Mouse (Mus musculus) C2C12 (cell line): ENCODE measurements around the gene Tfcp2l1. TPM values are rescaled to one million over a fixed set of nuclear protein-coding genes. Genes with fewer than 3 reads are reported as not detected.

Experiments used
- H3K27me3 ChIP-seq: one replicate; pipeline ENCODE4 v1.6.1; 2011; ENCODE audit not compliant: control insufficient read depth, insufficient read depth, insufficient read length
- H3K36me3 ChIP-seq: one replicate; pipeline ENCODE4 v1.6.1; 2011; ENCODE audit not compliant: control insufficient read depth, insufficient read depth
- H3K4me3 ChIP-seq: one replicate; pipeline ENCODE4 v1.5.1; 2011; ENCODE audit warnings: mild to moderate bottlenecking, control low read depth; ENCODE audit not compliant: poor library complexity, insufficient read depth, severe bottlenecking
- H3K79me2 ChIP-seq: one replicate; pipeline ENCODE4 v1.6.1; 2011; ENCODE audit not compliant: control insufficient read depth, insufficient read depth
- H3K79me3 ChIP-seq: one replicate; pipeline ENCODE4 v1.6.1; 2011; ENCODE audit warnings: low read depth, control low read depth
- H3ac ChIP-seq: one replicate; pipeline ENCODE3; 2011; ENCODE audit warnings: low read depth; ENCODE audit not compliant: control insufficient read depth, insufficient read length
- CEBPB ChIP-seq: IDR thresholded peaks from one replicate; pipeline ENCODE4 v1.6.1; 2011; ENCODE audit warnings: low read depth, mild to moderate bottlenecking, control low read depth, moderate library complexity
- CTCF ChIP-seq: IDR thresholded peaks from one replicate; pipeline ENCODE4 v1.5.1; 2011; ENCODE audit not compliant: control insufficient read depth, insufficient read depth, insufficient read length
- FOSL1 ChIP-seq: IDR thresholded peaks from one replicate; pipeline ENCODE4 v1.8.0; 2011; ENCODE audit warnings: mild to moderate bottlenecking, low read length; ENCODE audit not compliant: poor library complexity, insufficient read depth, severe bottlenecking
- MAX ChIP-seq: IDR thresholded peaks from one replicate; pipeline ENCODE4 v1.6.1; 2011; ENCODE audit warnings: mild to moderate bottlenecking, control low read depth
- MYOD1 ChIP-seq: IDR thresholded peaks from one replicate; pipeline ENCODE4 v1.6.1; 2011; ENCODE audit warnings: low read depth; ENCODE audit not compliant: control insufficient read depth, insufficient read length
- MYOG ChIP-seq: IDR thresholded peaks from one replicate; pipeline ENCODE4 v1.6.1; 2011; ENCODE audit not compliant: control insufficient read depth, insufficient read length; ENCODE audit errors: extremely low read depth
- USF1 ChIP-seq: IDR thresholded peaks from one replicate; pipeline ENCODE4 v1.6.1; 2011; ENCODE audit warnings: low read depth, mild to moderate bottlenecking, control low read depth, moderate library complexity
- polyA plus RNA-seq: library from polyadenylated mRNA; unstranded; fragments of >200 nt; fragmentation: generic; extraction: Trizol; gene quantifications from one replicate; pipeline ENCODE4 v1.2.1, GENCODE M21; 2012; ENCODE audit warnings: missing spikeins

Tfcp2l1 gene
- polyA plus RNA-seq, 1 experiment = 0.09 TPM

DNA sequence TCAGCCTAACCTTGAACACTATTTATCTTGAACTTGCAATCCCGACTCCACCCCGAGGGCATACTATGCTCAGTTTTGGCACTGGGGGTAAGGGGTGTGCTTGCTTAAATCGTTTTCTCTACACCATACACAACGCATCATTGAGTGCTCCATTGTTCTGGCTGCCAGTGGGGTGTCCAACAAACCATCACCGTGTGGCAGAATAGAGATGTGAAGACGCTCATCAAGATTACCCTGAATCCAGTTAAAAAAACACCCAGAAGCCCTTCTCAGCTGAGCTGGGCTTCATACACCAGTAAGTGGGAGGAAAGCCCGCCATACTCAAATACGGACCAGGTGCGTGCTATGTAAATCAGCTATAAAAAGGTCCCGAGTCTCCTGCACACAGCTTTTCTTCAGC lies 60.0 kb downstream of the Tfcp2l1 start:
- TF ChIP-seq CTCF = no peak
- no peak for TF ChIP-seq MYOD1
- TF ChIP-seq CEBPB = no peak
- Histone ChIP-seq H3K4me3 (no peak overlapping the region), H3K36me3 (no peaks in the 10 kb centered on the region), H3K79me3 (no peaks in the 10 kb centered on the region), H3ac (no peak overlapping the region), H3K79me2 (no peaks in the 10 kb centered on the region), H3K27me3 (peaks cover 6% of the 10 kb centered on the region)

- H3K4me3 ChIP-seq = no peak overlapping the region
- H3K27me3 ChIP-seq = peaks cover 4% of the 10 kb centered on the region
- H3K79me3 ChIP-seq = no peaks in the 10 kb centered on the region
- TF ChIP-seq CEBPB = no peak
- TF ChIP-seq FOSL1 = no peak
- TF ChIP-seq MYOD1 = no peak
- no peak for TF ChIP-seq MAX
- TF ChIP-seq CTCF = no peak
- no peak for TF ChIP-seq MYOG
- no peak for TF ChIP-seq USF1
- no peak overlapping the region for H3ac ChIP-seq
- H3K79me2 ChIP-seq = no peaks in the 10 kb centered on the region
- no peaks in the 10 kb centered on the region for H3K36me3 ChIP-seq
Observed at GRCm38 (mm10) chr1:118689830-118690229, 62.1 kb downstream of the Tfcp2l1 start.

- no peaks in the 10 kb centered on the region for H3K79me2 ChIP-seq
Observed at GRCm38 (mm10) chr1:118694436-118694835, 66.7 kb downstream of the Tfcp2l1 start.

DNA sequence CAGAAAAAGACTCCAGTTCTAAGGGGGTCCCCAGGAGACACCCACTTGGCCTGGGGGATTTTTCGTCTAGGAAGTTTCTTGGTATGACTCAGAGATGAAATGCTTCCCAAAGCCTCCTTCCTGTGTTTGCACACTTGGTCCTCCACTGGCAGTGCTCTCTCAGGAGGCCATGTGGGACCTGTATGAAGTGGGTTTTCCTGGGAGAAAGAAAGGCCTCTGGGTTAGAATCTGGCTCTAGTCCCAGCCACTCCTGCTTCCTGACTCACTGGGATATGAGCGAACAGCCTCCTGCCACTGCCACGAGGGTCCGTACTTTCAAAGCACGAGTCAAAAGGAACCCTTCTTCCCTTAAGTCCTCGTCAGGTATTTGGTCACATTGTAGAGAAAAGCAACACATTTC lies 70.2 kb downstream of the Tfcp2l1 start:
- no peak overlapping the region for H3K4me3 ChIP-seq
- no peak for TF ChIP-seq CTCF
- TF ChIP-seq FOSL1 = no peak
- no peak for TF ChIP-seq CEBPB
- TF ChIP-seq USF1 = no peak
- TF ChIP-seq MYOD1 = no peak
- no peak for TF ChIP-seq MAX
- no peak for TF ChIP-seq MYOG
- no peak overlapping the region for H3ac ChIP-seq
- no peaks in the 10 kb centered on the region for H3K36me3 ChIP-seq
- H3K27me3 ChIP-seq = no peaks in the 10 kb centered on the region
- H3K79me3 ChIP-seq = no peaks in the 10 kb centered on the region
- H3K79me2 ChIP-seq = no peaks in the 10 kb centered on the region

More at GRCm38 (mm10) chr1:118694436-118694835, 66.7 kb downstream of the Tfcp2l1 start:
- H3K36me3 ChIP-seq = no peaks in the 10 kb centered on the region
- H3K79me3 ChIP-seq = no peaks in the 10 kb centered on the region
- no peak overlapping the region for H3ac ChIP-seq
- H3K27me3 ChIP-seq = no peaks in the 10 kb centered on the region
- H3K4me3 ChIP-seq = no peak overlapping the region
- TF ChIP-seq MYOG (no peak), FOSL1 (no peak), MYOD1 (no peak), CTCF (no peak), USF1 (no peak), MAX (no peak), CEBPB (no peak)

- Histone ChIP-seq H3K36me3 (no peaks in the 10 kb centered on the region), H3K79me3 (no peaks in the 10 kb centered on the region), H3K79me2 (no peaks in the 10 kb centered on the region), H3K4me3 (no peak overlapping the region), H3ac (no peak overlapping the region), H3K27me3 (no peaks in the 10 kb centered on the region)
- TF ChIP-seq MYOD1 (no peak), USF1 (no peak), MAX (no peak), CTCF (no peak), MYOG (no peak), FOSL1 (no peak), CEBPB (no peak)
Observed at GRCm38 (mm10) chr1:118699118-118699890, 71.6 kb downstream of the Tfcp2l1 start.

DNA sequence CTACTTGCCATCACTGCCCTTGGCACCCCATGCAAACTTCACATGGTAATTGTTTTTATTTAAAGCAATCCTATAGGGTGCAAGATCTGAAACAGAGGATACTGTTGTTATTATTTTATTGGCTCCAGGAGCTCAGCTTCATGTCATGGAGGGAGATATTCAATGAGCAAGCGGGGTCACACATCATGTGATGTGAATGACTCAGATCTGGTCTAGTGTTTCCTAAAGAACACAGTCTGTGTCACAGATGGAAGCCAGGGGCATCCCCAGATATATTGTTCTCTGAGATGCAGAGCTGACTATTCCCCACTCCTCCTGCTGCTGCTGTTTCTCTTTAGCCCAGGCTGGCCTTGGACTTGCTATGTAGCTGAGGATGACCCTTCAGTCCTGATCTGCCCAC lies 72.2 kb downstream of the Tfcp2l1 start:
- Histone ChIP-seq H3ac (no peak overlapping the region), H3K4me3 (no peak overlapping the region), H3K79me2 (no peaks in the 10 kb centered on the region), H3K36me3 (no peaks in the 10 kb centered on the region), H3K27me3 (peaks cover 2% of the 10 kb centered on the region), H3K79me3 (no peaks in the 10 kb centered on the region)
- TF ChIP-seq FOSL1 = no peak
- no peak for TF ChIP-seq MAX
